Mouse (Mus musculus) midbrain, postnatal 0 days (tissue): ENCODE measurements around the gene Zfand3. TPM values are rescaled to one million over a fixed set of nuclear protein-coding genes. Genes with fewer than 3 reads are reported as not detected.

ENCODE experiments used
- ATAC-seq: fragments of 200-750 bp; cut with Nextera tagmentation; 2 replicates; pipeline ENCODE4 v1.8.0; 2017; ENCODE audit warnings: moderate number of reproducible peaks, mild to moderate bottlenecking, moderate TSS enrichment, moderate library complexity; ENCODE audit not compliant: low FRiP score
- DNase-seq: peaks from one replicate; pipeline ENCODE4 v3.0.0-alpha.2; 2015; ENCODE audit warnings: low spot score
- H3K27ac ChIP-seq: fragments of 300-500 bp; sonication (generic); 2 replicates; pipeline ENCODE4 v1.5.1; 2014; ENCODE audit warnings: low read depth, mild to moderate bottlenecking, low read length, mixed read lengths
- H3K27me3 ChIP-seq: fragments of 300-500 bp; sonication (generic); 2 replicates; pipeline ENCODE4 v1.6.1; 2014; ENCODE audit warnings: low read length, control low read depth, mixed read lengths; ENCODE audit not compliant: insufficient read depth
- H3K36me3 ChIP-seq: fragments of 300-500 bp; sonication (generic); 2 replicates; pipeline ENCODE4 v1.6.1; 2014; ENCODE audit warnings: low read length, control low read depth, mixed read lengths; ENCODE audit not compliant: insufficient read depth
- H3K4me1 ChIP-seq: fragments of 300-500 bp; sonication (generic); 2 replicates; pipeline ENCODE4 v1.6.1; 2014; ENCODE audit warnings: mild to moderate bottlenecking, control low read depth, antibody characterized with exemption, low read length, mixed read lengths; ENCODE audit not compliant: insufficient read depth
- H3K4me2 ChIP-seq: fragments of 300-500 bp; sonication (generic); 2 replicates; pipeline ENCODE4 v1.6.1; 2014; ENCODE audit warnings: low read depth, mild to moderate bottlenecking, low read length, mixed read lengths; ENCODE audit not compliant: poor library complexity, severe bottlenecking
- H3K4me3 ChIP-seq: fragments of 300-500 bp; sonication (generic); 2 replicates; pipeline ENCODE4 v1.5.1; 2014; ENCODE audit warnings: low read depth, mild to moderate bottlenecking, low read length, moderate library complexity
- H3K9ac ChIP-seq: fragments of 300-500 bp; sonication (generic); replicated peaks from 2 replicates; pipeline ENCODE4 v1.6.1; 2014; ENCODE audit warnings: mild to moderate bottlenecking, low read length, moderate library complexity, mixed read lengths; ENCODE audit not compliant: poor library complexity, severe bottlenecking
- H3K9me3 ChIP-seq: fragments of 300-500 bp; sonication (generic); 2 replicates; pipeline ENCODE4 v1.6.1; 2016; ENCODE audit warnings: low read length, control low read depth
- CTCF ChIP-seq: IDR thresholded peaks from 2 replicates; pipeline ENCODE4 v1.5.1; 2016; ENCODE audit warnings: antibody characterized with exemption, mild to moderate bottlenecking
- WGBS: fragments of 180-500 bp; shearing (Covaris S2); extraction: QIAGEN DNeasy Blood & Tissue Kit; methylation state at CpG from one replicate; pipeline ENCODE4 v1.1.7; 2014; 5-methylcytosine and 5-hydroxymethylcytosine counted together
- polyA plus RNA-seq: library from polyadenylated mRNA; unstranded; fragments of >200 nt; fragmentation: Nextera tagmentation; extraction: Ambion mirVana; gene quantifications from 2 replicates; pipeline ENCODE4 v1.2.1, GENCODE M21; 2015
- total RNA-seq: library from RNA; depleted of rRNA; stranded (reverse); fragments of >200 nt; gene quantifications from 2 replicates; pipeline ENCODE4 v1.2.3, GENCODE M21; 2014

The Zfand3 gene
- total and polyA plus RNA-seq, 2 experiments from 2014 or later = 41.3 to 72.2 TPM

DNA sequence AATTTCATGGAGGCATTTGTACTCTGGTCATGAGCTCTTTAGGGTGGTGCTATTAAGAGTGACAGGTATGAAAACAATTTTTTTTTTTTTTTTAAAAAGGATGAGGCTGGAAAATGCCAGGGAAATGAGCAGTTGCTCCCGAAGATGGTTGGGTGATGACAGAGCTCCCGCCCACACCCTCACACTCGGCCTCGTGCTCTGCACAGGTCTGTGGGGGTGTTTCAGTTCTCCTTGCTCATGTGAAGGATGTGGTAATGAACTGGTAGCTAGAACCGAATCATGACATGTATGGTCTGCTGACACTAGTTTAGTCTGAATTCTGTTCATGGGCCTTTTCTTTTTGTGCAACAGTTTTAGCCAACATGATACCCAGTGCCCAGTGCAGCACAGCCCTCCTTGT lies 66.1 kb downstream of the Zfand3 start:
- no peak overlapping the region for H3K4me3 ChIP-seq
- no peaks in the 10 kb centered on the region for H3K9me3 ChIP-seq
- no peak for DNase-seq
- H3K4me2 ChIP-seq = no peak overlapping the region
- no peaks in the 10 kb centered on the region for H3K4me1 ChIP-seq
- WGBS = 87% methylated on average over 5 of the region's 5 CpGs
- no peaks in the 10 kb centered on the region for H3K27me3 ChIP-seq
- no peak overlapping the region for H3K9ac ChIP-seq
- no peak overlapping the region for H3K27ac ChIP-seq
- H3K36me3 ChIP-seq = no peaks in the 10 kb centered on the region
- TF ChIP-seq CTCF = no peak
- no peak for ATAC-seq

DNA sequence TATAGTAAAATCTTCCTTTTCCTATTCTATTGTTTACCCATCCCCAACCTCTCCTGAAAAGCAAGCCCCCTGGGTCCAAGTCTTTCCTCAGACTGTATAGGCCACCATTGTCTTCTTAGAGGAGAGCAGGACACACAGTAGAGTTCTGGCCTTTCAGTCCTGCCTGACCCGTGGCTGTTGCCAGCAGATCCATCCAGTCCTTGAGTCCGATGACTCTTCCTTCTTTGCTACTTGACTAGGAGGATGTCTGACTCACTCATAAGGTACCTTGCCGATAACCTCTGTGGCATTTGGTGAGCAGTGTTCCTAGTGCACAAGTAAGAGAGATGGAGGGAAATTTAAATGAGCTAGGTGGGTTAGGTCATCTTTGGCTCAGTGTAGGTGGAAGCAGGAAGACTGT lies 68.1 kb downstream of the Zfand3 start:
- H3K4me1 ChIP-seq = no peaks in the 10 kb centered on the region
- no peak overlapping the region for H3K4me2 ChIP-seq
- H3K9me3 ChIP-seq = no peaks in the 10 kb centered on the region
- ATAC-seq = no peak
- H3K27ac ChIP-seq = no peak overlapping the region
- WGBS = 89% methylated on average over 3 of the region's 3 CpGs
- H3K4me3 ChIP-seq = no peak overlapping the region
- H3K27me3 ChIP-seq = no peaks in the 10 kb centered on the region
- TF ChIP-seq CTCF = no peak
- no peak for DNase-seq
- no peaks in the 10 kb centered on the region for H3K36me3 ChIP-seq
- no peak overlapping the region for H3K9ac ChIP-seq

DNA sequence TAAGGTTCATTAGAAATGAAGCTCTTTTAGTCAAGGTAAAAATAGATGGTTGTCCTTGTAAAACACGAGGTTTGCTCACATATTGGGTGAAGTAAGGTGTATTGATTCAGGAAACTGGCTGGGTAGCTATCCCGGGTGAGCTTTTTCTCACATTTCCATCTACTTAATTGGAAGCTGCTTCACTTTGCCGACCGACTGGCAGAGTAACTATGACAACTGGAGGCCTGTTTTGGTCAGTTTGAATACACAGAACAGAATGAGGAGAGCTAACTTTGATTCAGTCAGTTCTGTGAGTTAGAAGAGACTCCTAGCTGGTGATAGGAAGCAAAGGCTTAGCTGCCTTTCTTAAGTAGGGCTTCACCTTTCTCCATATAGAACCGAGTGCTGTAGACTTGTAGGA lies 71.4 kb downstream of the Zfand3 start:
- 0 out of 2 replicates have a peak overlapping the region, but pooled peaks have one; percentile 12 for H3K27ac ChIP-seq
- WGBS = 46% methylated on average over 5 of the region's 5 CpGs
- DNase-seq = no peak

DNA sequence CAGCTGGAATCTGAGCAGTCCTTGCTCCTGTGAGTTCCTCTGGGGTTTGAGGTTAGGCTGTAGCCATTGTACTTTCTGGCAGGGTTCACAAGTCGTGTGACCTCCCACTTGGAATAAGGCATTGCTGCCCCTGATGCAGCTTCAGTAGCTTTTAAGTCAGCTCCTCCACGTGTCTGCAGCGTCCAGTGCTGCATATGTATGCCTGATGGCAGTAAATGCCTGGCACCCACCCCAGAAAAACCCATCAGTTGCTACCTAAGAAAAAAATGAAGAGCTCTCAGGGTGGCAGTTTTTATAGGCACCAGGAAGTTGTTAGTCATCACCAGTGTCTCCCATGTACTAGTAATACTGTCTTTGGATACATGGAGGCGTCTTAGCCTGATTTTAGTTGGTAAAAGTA lies 79.5 kb downstream of the Zfand3 start:
- no peak overlapping the region for H3K27ac ChIP-seq
- ATAC-seq = no peak
- TF ChIP-seq CTCF = no peak

More for the DNA sequence above, 71.4 kb downstream of the Zfand3 start:
- TF ChIP-seq CTCF = no peak
- no peaks in the 10 kb centered on the region for H3K4me1 ChIP-seq
- H3K4me3 ChIP-seq = no peak overlapping the region
- H3K27me3 ChIP-seq = no peaks in the 10 kb centered on the region
- H3K4me2 ChIP-seq = no peak overlapping the region
- no peak for ATAC-seq
- no peak overlapping the region for H3K9ac ChIP-seq
- H3K36me3 ChIP-seq = no peaks in the 10 kb centered on the region
- H3K9me3 ChIP-seq = no peaks in the 10 kb centered on the region

DNA sequence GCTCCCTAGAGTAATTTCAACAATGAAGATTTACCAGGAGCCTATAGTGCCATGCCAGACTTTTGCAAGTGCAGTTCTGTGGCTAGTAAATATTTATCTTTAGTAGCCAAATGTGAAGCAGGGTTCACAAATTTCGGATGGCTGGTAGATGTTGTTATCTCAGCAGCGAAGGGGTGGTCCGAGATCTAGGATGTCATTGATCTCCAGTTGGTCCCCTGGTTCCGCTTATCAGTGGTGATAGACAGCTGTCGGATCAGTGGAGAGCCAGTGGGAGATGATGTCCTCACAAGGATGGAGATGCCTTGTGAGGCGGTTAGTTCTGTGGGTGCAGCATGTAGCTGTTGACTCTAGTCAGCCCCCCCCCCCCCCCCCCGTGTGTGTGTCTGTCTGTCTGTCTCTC lies 82.2 kb downstream of the Zfand3 start:
- Histone ChIP-seq H3K27ac (no peak overlapping the region), H3K36me3 (no peaks in the 10 kb centered on the region), H3K4me3 (no peak overlapping the region), H3K27me3 (no peaks in the 10 kb centered on the region), H3K4me2 (no peak overlapping the region), H3K9me3 (no peaks in the 10 kb centered on the region), H3K9ac (no peak overlapping the region), H3K4me1 (no peaks in the 10 kb centered on the region)
- ATAC-seq = no peak
- DNase-seq = no peak
- TF ChIP-seq CTCF = no peak
- 95% methylated on average over 6 of the region's 7 CpGs for WGBS

More for the DNA sequence above, 79.5 kb downstream of the Zfand3 start:
- no peak overlapping the region for H3K9ac ChIP-seq
- H3K4me3 ChIP-seq = no peak overlapping the region
- no peaks in the 10 kb centered on the region for H3K9me3 ChIP-seq
- 70% methylated on average over 4 of the region's 4 CpGs for WGBS
- no peaks in the 10 kb centered on the region for H3K36me3 ChIP-seq
- no peaks in the 10 kb centered on the region for H3K4me1 ChIP-seq
- no peaks in the 10 kb centered on the region for H3K27me3 ChIP-seq
- no peak overlapping the region for H3K4me2 ChIP-seq
- DNase-seq = no peak

DNA sequence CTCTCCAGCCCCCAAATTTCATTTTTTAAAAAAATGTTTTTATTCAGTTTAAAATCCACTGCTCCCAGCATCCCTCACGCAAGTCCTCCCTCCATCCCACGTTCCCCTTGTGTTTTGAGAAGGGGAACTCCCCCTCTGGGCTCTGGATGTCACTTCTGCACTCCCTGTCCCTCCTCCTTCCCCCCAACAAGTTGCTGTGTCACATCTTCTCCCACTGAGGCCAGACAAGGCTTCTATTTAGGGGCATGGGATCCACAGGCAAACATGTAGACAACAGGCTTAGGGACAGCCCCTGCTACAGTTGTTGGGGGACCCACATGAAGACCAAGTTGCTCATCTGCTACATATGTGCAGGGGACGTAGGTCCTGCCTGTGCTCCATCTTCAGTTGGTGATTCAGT lies 83.9 kb downstream of the Zfand3 start:
- Histone ChIP-seq H3K4me3 (no peak overlapping the region), H3K9me3 (no peaks in the 10 kb centered on the region), H3K4me1 (no peaks in the 10 kb centered on the region), H3K4me2 (no peak overlapping the region), H3K27me3 (no peaks in the 10 kb centered on the region), H3K9ac (no peak overlapping the region), H3K36me3 (no peaks in the 10 kb centered on the region), H3K27ac (no peak overlapping the region)
- ATAC-seq (no peak), DNase-seq (no peak)
- 89% methylated on average over 3 of the region's 3 CpGs for WGBS
- no peak for TF ChIP-seq CTCF
